Mouse (Mus musculus): ENCODE measurements around the gene Gm17387. TPM values are rescaled to one million over a fixed set of nuclear protein-coding genes. Genes with fewer than 3 reads are reported as not detected.

The Gm17387 gene
- polyA plus RNA-seq, 1 experiment from 2014 or later, result not detected

DNA sequence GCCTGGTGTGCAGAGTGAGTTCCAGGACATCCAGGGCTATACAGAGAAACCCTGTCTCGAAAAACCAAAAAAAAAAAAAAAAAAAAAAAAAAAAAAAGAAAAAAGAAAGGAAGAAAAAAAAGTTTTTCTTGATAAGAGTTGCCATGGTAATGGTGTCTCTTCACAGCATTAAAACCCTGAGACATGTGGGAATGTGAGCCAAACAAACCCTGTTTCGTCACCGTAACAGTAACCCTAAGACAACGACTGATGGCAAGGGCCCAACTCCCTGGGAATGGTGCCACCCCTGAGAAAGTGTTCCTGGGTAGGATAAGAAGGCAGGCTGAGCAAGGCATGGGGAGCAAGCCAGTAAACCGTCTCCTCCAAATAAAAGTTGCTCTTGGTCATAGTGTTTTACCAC is 22.0 kb upstream of the Gm17387 start:
- H3K27ac ChIP-seq (ENCODE audit: low read depth), result no peak overlapping the region
- DNase-seq (peak; percentile 44), ATAC-seq (ENCODE audit: insufficient read depth) (no peak)
- H3K36me3 ChIP-seq (ENCODE audit: insufficient read depth), result no peaks in the 10 kb centered on the region
- no peak overlapping the region for H3K4me3 ChIP-seq (ENCODE audit: low read depth, low read length)
- H3K4me1 ChIP-seq (ENCODE audit: insufficient read depth), result peaks cover 11% of the 10 kb centered on the region; the same call in 1 of the 2 replicates
- no peak for TF ChIP-seq CTCF (IDR thresholded peaks at IDR 0.05; ENCODE audit: low read depth)
- no peak overlapping the region for H3K9ac ChIP-seq
- H3K4me2 ChIP-seq, result no peak overlapping the region
- 67% methylated on average over 5 of the region's 5 CpGs for WGBS
- H3K27me3 ChIP-seq (ENCODE audit: insufficient read depth, low read length), result no peaks in the 10 kb centered on the region
- no peaks in the 10 kb centered on the region for H3K9me3 ChIP-seq (ENCODE audit: low read depth, low read length)

- ATAC-seq (ENCODE audit: insufficient read depth), result peak; percentile 12; the same call in 1 of the 2 replicates
- Histone ChIP-seq H3K27me3 (ENCODE audit: insufficient read depth, low read length) (no peaks in the 10 kb centered on the region), H3K36me3 (ENCODE audit: insufficient read depth) (no peaks in the 10 kb centered on the region), H3K4me1 (ENCODE audit: insufficient read depth) (peaks cover 11% of the 10 kb centered on the region; the same call in 1 of the 2 replicates), H3K4me3 (ENCODE audit: low read depth, low read length) (no peak overlapping the region), H3K9ac (no peak overlapping the region), H3K4me2 (peak overlapping the region; percentile 69; the same call in 1 of the 2 replicates), H3K9me3 (ENCODE audit: low read depth, low read length) (no peaks in the 10 kb centered on the region), H3K27ac (ENCODE audit: low read depth) (no peak overlapping the region)
- peak; percentile 55 for TF ChIP-seq CTCF (IDR thresholded peaks at IDR 0.05; ENCODE audit: low read depth)
- peak; percentile 57 for DNase-seq
- 8% methylated on average over 7 of the region's 7 CpGs for WGBS
Measured at GRCm38 (mm10) chr7:141008312-141008761, 20.6 kb upstream of the Gm17387 start.

DNA sequence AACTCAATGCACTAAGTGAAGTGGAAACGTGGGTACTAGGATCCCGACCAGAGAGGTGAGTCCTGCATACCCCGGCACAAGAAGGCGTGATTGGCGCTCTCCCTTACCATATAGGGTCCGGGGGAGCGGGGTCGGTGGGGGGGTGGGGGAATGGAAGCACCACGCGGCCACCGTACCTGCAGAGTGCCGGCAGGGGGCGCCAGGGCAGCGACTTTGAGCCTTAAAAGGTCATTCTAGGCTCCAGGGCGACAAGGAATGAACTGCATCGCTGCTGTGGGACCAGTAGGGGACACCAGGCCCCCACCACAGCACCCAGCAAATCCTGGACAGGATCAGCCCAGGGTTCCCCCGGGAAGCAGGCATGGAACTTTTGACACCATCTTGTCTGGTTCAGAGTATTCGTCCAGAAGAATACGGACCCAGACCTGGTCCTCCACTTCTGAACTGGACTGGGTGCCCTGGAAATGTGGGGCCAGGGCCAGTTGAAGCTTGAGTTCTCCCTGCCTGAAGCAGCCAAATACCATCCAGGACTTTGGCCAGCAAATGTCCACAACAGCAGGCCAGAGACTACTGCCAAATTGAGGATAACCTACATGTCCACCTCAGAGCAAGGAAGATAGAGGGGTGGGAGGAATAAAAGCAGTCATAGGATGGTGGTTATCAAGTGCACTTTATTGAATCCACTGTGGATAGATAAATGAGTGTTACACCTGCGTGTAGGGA is 19.8 kb upstream of the Gm17387 start:
- Histone ChIP-seq H3K4me3 (ENCODE audit: low read depth, low read length) (peak overlapping the region; percentile 7; the same call in 1 of the 2 replicates), H3K4me2 (peak overlapping the region; percentile 69), H3K36me3 (ENCODE audit: insufficient read depth) (no peaks in the 10 kb centered on the region), H3K27me3 (ENCODE audit: insufficient read depth, low read length) (no peaks in the 10 kb centered on the region), H3K9ac (no peak overlapping the region), H3K27ac (ENCODE audit: low read depth) (no peak overlapping the region), H3K9me3 (ENCODE audit: low read depth, low read length) (no peaks in the 10 kb centered on the region), H3K4me1 (ENCODE audit: insufficient read depth) (peaks cover 11% of the 10 kb centered on the region; the same call in 1 of the 2 replicates)
- 7% methylated on average over 20 of the region's 20 CpGs for WGBS
- ATAC-seq (ENCODE audit: insufficient read depth), result peak; percentile 85
- peak; percentile 94 for DNase-seq
- TF ChIP-seq CTCF (IDR thresholded peaks at IDR 0.05; ENCODE audit: low read depth), result peak; percentile 94

- 74% methylated on average over 9 of the region's 9 CpGs for WGBS
- no peak for DNase-seq
- no peak overlapping the region for H3K27ac ChIP-seq (ENCODE audit: low read depth)
Measured at GRCm38 (mm10) chr7:141009665-141010064, 19.3 kb upstream of the Gm17387 start.

DNA sequence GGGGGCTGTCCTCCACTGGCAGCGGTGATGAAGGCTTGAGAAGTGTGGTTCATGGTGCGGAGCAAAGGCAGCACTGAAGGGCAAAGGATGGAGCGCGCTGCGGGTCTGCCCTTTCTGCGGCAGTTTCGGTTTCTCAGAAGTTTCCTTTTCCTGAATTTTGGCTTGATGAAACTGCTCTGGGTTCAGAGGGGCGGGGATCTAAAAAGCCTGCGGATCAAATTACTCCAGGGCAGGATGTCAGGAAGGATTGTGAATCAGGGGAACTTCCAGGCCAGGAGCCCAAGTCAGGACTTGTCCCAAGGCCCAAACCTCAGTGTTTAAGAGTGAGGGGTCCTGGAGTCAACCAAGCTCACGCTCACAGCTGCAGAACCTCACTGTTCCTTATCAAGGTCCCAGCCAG is 18.3 kb upstream of the Gm17387 start, which contains the start of gene Ifitm3:
TSS of gene Ifitm3 (minus strand) at position 178 of the 400 bp plus-strand sequence.
- peak within 1 kb of the TSS; percentile 59 for H3K9ac ChIP-seq
- ATAC-seq (ENCODE audit: insufficient read depth) (peak; percentile 47; the same call in 1 of the 2 replicates), DNase-seq (peak; percentile 86)
- no peak for TF ChIP-seq CTCF (IDR thresholded peaks at IDR 0.05; ENCODE audit: low read depth)
- no peaks in the 10 kb centered on the region for H3K36me3 ChIP-seq (ENCODE audit: insufficient read depth)
- H3K27me3 ChIP-seq (ENCODE audit: insufficient read depth, low read length), result no peaks in the 10 kb centered on the region
- H3K4me2 ChIP-seq, result peak within 1 kb of the TSS; percentile 69
- H3K9me3 ChIP-seq (ENCODE audit: low read depth, low read length), result no peaks in the 10 kb centered on the region
- peak within 1 kb of the TSS; percentile 47 for H3K4me3 ChIP-seq (ENCODE audit: low read depth, low read length)
- peaks cover 11% of the 10 kb centered on the region; the same call in 1 of the 2 replicates for H3K4me1 ChIP-seq (ENCODE audit: insufficient read depth)
- WGBS, result 2% methylated on average over 10 of the region's 10 CpGs
- H3K27ac ChIP-seq (ENCODE audit: low read depth), result peak within 1 kb of the TSS; percentile 4; the same call in 1 of the 2 replicates

More at GRCm38 (mm10) chr7:141009665-141010064, 19.3 kb upstream of the Gm17387 start:
- H3K4me1 ChIP-seq (ENCODE audit: insufficient read depth), result peaks cover 11% of the 10 kb centered on the region; the same call in 1 of the 2 replicates
- TF ChIP-seq CTCF (IDR thresholded peaks at IDR 0.05; ENCODE audit: low read depth), result no peak
- ATAC-seq (ENCODE audit: insufficient read depth), result no peak
- H3K36me3 ChIP-seq (ENCODE audit: insufficient read depth), result no peaks in the 10 kb centered on the region
- H3K4me3 ChIP-seq (ENCODE audit: low read depth, low read length), result peak overlapping the region; percentile 47
- H3K9me3 ChIP-seq (ENCODE audit: low read depth, low read length), result no peaks in the 10 kb centered on the region
- peak overlapping the region; percentile 59 for H3K9ac ChIP-seq
- no peaks in the 10 kb centered on the region for H3K27me3 ChIP-seq (ENCODE audit: insufficient read depth, low read length)
- H3K4me2 ChIP-seq, result peak overlapping the region; percentile 69

DNA sequence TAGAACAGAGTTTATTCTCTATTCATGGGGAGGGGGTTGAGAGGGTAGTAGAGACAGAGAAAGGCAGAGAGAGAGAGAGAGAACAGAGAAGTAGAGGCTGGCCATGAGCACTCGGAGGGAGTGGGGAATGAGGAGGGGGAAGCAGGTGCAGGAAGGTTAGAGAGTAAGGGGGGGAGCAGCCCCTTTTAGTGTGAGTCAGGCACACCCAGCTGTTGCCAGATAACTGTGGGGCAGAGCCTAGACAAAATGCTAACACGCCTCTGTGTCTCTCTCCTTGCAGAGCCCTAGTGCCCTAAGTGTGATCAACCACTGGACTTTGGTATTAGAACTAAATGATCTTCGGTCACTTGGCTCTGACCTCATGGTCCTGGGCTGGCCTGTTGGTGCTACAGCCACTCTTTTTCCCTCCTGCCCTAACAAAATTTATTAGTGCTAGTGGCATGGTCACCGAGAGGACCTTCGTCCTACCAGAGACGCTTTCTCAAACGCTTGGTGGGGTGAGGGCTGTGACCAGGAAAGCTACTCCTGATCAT is 17.6 kb upstream of the Gm17387 start:
- no peak overlapping the region for H3K9ac ChIP-seq
- no peak for TF ChIP-seq CTCF (IDR thresholded peaks at IDR 0.05; ENCODE audit: low read depth)
- DNase-seq (no peak), ATAC-seq (ENCODE audit: insufficient read depth) (no peak)
- no peaks in the 10 kb centered on the region for H3K27me3 ChIP-seq (ENCODE audit: insufficient read depth, low read length)
- H3K27ac ChIP-seq (ENCODE audit: low read depth), result peak overlapping the region; percentile 4; the same call in 1 of the 2 replicates
- no peak overlapping the region for H3K4me3 ChIP-seq (ENCODE audit: low read depth, low read length)
- H3K9me3 ChIP-seq (ENCODE audit: low read depth, low read length), result no peaks in the 10 kb centered on the region
- H3K4me1 ChIP-seq (ENCODE audit: insufficient read depth), result peaks cover 11% of the 10 kb centered on the region; the same call in 1 of the 2 replicates
- H3K4me2 ChIP-seq, result no peak overlapping the region
- H3K36me3 ChIP-seq (ENCODE audit: insufficient read depth), result no peaks in the 10 kb centered on the region
- 91% methylated on average over 7 of the region's 7 CpGs for WGBS

Data from lung, embryonic 14.5 days (tissue).